7 mouse cellular contexts compared by ENCODE assay signal in genomic region chr13:84347914-84348700, GRCm38 (mm10).
DNase-seq lines count a peak whose midpoint lies in the region; ATAC-seq lines count a peak whose summit lies in the region.

No protein-coding gene starts in this region.

- DNase-seq in gastrocnemius, postnatal 14 days, result peak; percentile 91
- peak; percentile 97 for DNase-seq in intestine, embryonic 14.5 days (ENCODE audit: low spot score)
- DNase-seq in left cerebral cortex, postnatal 14 days (ENCODE audit: low spot score in 2 of 2), result peak; percentile 99 to 100
- DNase-seq in mesoderm, embryonic 11.5 days (ENCODE audit: low read depth, low spot score), result peak; percentile 98
- peak; percentile 98 for DNase-seq in right cerebral cortex, postnatal 36 days (ENCODE audit: low spot score in 2 of 2)

- peaks cover 43% of the 10 kb centered on the region for H3K27me3 ChIP-seq in intestine, embryonic 14.5 days (replicated peaks; ENCODE audit: control insufficient read depth, insufficient read depth, low read length)

- H3K9ac ChIP-seq in intestine, embryonic 14.5 days (ENCODE audit: low read length), result peak overlapping the region; percentile 39

- H3K9me3 ChIP-seq in intestine, embryonic 14.5 days (ENCODE audit: control insufficient read depth, low read length), result no peaks in the 10 kb centered on the region

- WGBS in intestine, embryonic 14.5 days, result under 1% methylated on average over 34 of the region's 34 CpGs

- peak overlapping the region; percentile 44 for H3K4me3 ChIP-seq in intestine, embryonic 14.5 days (ENCODE audit: low read depth, low read length)

- peak overlapping the region; percentile 70 for H3K27ac ChIP-seq in intestine, embryonic 14.5 days (ENCODE audit: low read depth)

- H3K4me2 ChIP-seq in intestine, embryonic 14.5 days (ENCODE audit: low read length), result peak overlapping the region; percentile 80

- intact Hi-C loops in gastrocnemius, postnatal 14 days (cut with DNase I; ENCODE audit: low total_unique reads), result loop anchor here (10.0 kb wide), 1 partner anchor 633 kb away; no protein-coding TSS in a partner anchor
- intact Hi-C loops in left cerebral cortex, postnatal 14 days (cut with DNase I), result loop anchor here (2.0 to 5.0 kb wide), 8 partner anchors 126 to 686 kb away; partner anchors contain the start of gene Tmem161b

- peak; percentile 86 for ATAC-seq in activated CD4-positive, CD25-positive, alpha-beta regulatory T cell, adult 4 months
- peak; percentile 84 for ATAC-seq in common myeloid progenitor, adult 5-6 weeks (replicated peaks; ENCODE audit: low read depth, poor library complexity, severe bottlenecking)
- peak; percentile 97 for ATAC-seq in intestine, embryonic 14.5 days (replicated peaks; ENCODE audit: low FRiP score, low TSS enrichment, low read depth)

- H3K4me1 ChIP-seq in intestine, embryonic 14.5 days (replicated peaks; ENCODE audit: control insufficient read depth, insufficient read depth, low read length), result peaks cover 6% of the 10 kb centered on the region; the same call in 1 of the 2 replicates

- no peaks in the 10 kb centered on the region for H3K36me3 ChIP-seq in intestine, embryonic 14.5 days (ENCODE audit: control insufficient read depth, insufficient read depth, low read length)

Comparison
In these comparisons a context has a peak if more than half of its experiments do, and no peak if none do; other contexts are left out.
1. Peak in every context shown above with its lines: DNase-seq, ATAC-seq, H3K4me3 ChIP-seq and H3K27ac ChIP-seq.